Mouse (Mus musculus) thymus, adult 2 months (tissue): ENCODE measurements around the gene Sorbs1. TPM values are rescaled to one million over a fixed set of nuclear protein-coding genes. Genes with fewer than 3 reads are reported as not detected.

Experiments
- DNase-seq: peaks from one replicate; pipeline ENCODE4 v3.0.0; 2021
- H3K27ac ChIP-seq: fragments of 200-500 bp; 2 replicates; pipeline ENCODE4 v1.5.1; 2012; ENCODE audit warnings: low read length, control low read depth; ENCODE audit not compliant: control insufficient read depth, insufficient read depth
- H3K27me3 ChIP-seq: fragments of 200-500 bp; 2 replicates; pipeline ENCODE4 v1.6.1; 2012; ENCODE audit warnings: mild to moderate bottlenecking, low read length, moderate library complexity, mixed read lengths; ENCODE audit not compliant: control insufficient read depth, insufficient read depth
- H3K36me3 ChIP-seq: fragments of 200-500 bp; 2 replicates; pipeline ENCODE4 v1.6.1; 2012; ENCODE audit warnings: mild to moderate bottlenecking, low read length, moderate library complexity; ENCODE audit not compliant: control insufficient read depth, insufficient read depth
- H3K4me1 ChIP-seq: fragments of 200-500 bp; replicated peaks from 2 replicates; pipeline ENCODE4 v1.6.1; 2012; ENCODE audit warnings: low read length; ENCODE audit not compliant: control insufficient read depth, insufficient read depth
- H3K4me3 ChIP-seq: fragments of 200-500 bp; 2 replicates; pipeline ENCODE4 v1.5.1; 2012; ENCODE audit warnings: mild to moderate bottlenecking, low read length, control low read depth, moderate library complexity; ENCODE audit not compliant: control insufficient read depth, insufficient read depth
- CTCF ChIP-seq: fragments of 200-500 bp; IDR thresholded peaks from 2 replicates; pipeline ENCODE4 v1.5.1; 2012; ENCODE audit warnings: mild to moderate bottlenecking, control low read depth, low read length, moderate library complexity, borderline replicate concordance; ENCODE audit not compliant: control insufficient read depth, poor library complexity, insufficient read depth; ENCODE audit errors: extremely low read depth
- POLR2A ChIP-seq: fragments of 200-500 bp; IDR thresholded peaks from 2 replicates; pipeline ENCODE4 v1.6.1; 2012; ENCODE audit warnings: mild to moderate bottlenecking, low read length, control low read depth, moderate library complexity; ENCODE audit not compliant: control insufficient read depth, poor library complexity, insufficient read depth; ENCODE audit errors: extremely low read depth
- WGBS: fragments of 180-500 bp; shearing (Covaris S2); methylation state at CpG from one replicate; pipeline ENCODE4 v1.1.7; 2018; 5-methylcytosine and 5-hydroxymethylcytosine counted together
- polyA plus RNA-seq: library from polyadenylated mRNA; depleted of rRNA; stranded (reverse); fragments of >200 nt; gene quantifications from 2 replicates; pipeline ENCODE4 v1.2.3, GENCODE M21; 2012

Gene Sorbs1
- polyA plus RNA-seq, 1 experiment: 14.0 TPM

- TF ChIP-seq CTCF (no peak), POLR2A (no peak)
- Histone ChIP-seq H3K4me1 (0 out of 2 replicates have a peak, but pooled peaks cover 8% of the 10 kb centered on the region), H3K27ac (no peak overlapping the region), H3K36me3 (no peaks in the 10 kb centered on the region), H3K4me3 (no peak overlapping the region), H3K27me3 (no peaks in the 10 kb centered on the region)
- no peak for DNase-seq
- 92% methylated on average over 6 of the region's 6 CpGs for WGBS
Measured at GRCm38 (mm10) chr19:40498162-40498725, 15.3 kb downstream of the Sorbs1 start.

GRCm38 (mm10) chr19:40496509-40497267, 16.9 kb downstream of the Sorbs1 start:
- 77% methylated on average over 11 of the region's 11 CpGs for WGBS

GRCm38 (mm10) chr19:40496071-40496470, 17.5 kb downstream of the Sorbs1 start:
- Histone ChIP-seq H3K36me3 (no peaks in the 10 kb centered on the region), H3K27me3 (no peaks in the 10 kb centered on the region), H3K4me3 (no peak overlapping the region), H3K27ac (no peak overlapping the region), H3K4me1 (0 out of 2 replicates have a peak, but pooled peaks cover 8% of the 10 kb centered on the region)
- TF ChIP-seq POLR2A (no peak), CTCF (no peak)
- 49% methylated on average over 4 of the region's 4 CpGs for WGBS
- DNase-seq: no peak

More at GRCm38 (mm10) chr19:40496509-40497267, 16.9 kb downstream of the Sorbs1 start:
- no peak overlapping the region for H3K4me3 ChIP-seq
- H3K4me1 ChIP-seq: 0 out of 2 replicates have a peak, but pooled peaks cover 8% of the 10 kb centered on the region
- no peak overlapping the region for H3K27ac ChIP-seq
- TF ChIP-seq CTCF (no peak), POLR2A (no peak)
- H3K27me3 ChIP-seq: no peaks in the 10 kb centered on the region
- no peak for DNase-seq
- H3K36me3 ChIP-seq: no peaks in the 10 kb centered on the region

GRCm38 (mm10) chr19:40492902-40493301, 20.7 kb downstream of the Sorbs1 start:
- no peak overlapping the region for H3K4me3 ChIP-seq
- H3K36me3 ChIP-seq: no peaks in the 10 kb centered on the region
- H3K27ac ChIP-seq: no peak overlapping the region
- DNase-seq: no peak
- TF ChIP-seq POLR2A (no peak), CTCF (no peak)
- 88% methylated on average over 9 of the region's 9 CpGs for WGBS
- H3K27me3 ChIP-seq: no peaks in the 10 kb centered on the region
- 0 out of 2 replicates have a peak, but pooled peaks cover 8% of the 10 kb centered on the region for H3K4me1 ChIP-seq

GRCm38 (mm10) chr19:40491442-40491841, 22.1 kb downstream of the Sorbs1 start:
- Histone ChIP-seq H3K27me3 (no peaks in the 10 kb centered on the region), H3K4me1 (0 out of 2 replicates have a peak, but pooled peaks cover 4% of the 10 kb centered on the region), H3K36me3 (no peaks in the 10 kb centered on the region), H3K27ac (no peak overlapping the region), H3K4me3 (no peak overlapping the region)
- 94% methylated on average over 2 of the region's 2 CpGs for WGBS
- no peak for DNase-seq
- TF ChIP-seq POLR2A (no peak), CTCF (no peak)

- Histone ChIP-seq H3K36me3 (no peaks in the 10 kb centered on the region), H3K4me3 (no peak overlapping the region), H3K27me3 (no peaks in the 10 kb centered on the region), H3K27ac (no peak overlapping the region), H3K4me1 (no peaks in the 10 kb centered on the region)
- TF ChIP-seq POLR2A (no peak), CTCF (no peak)
- WGBS: 60% methylated on average over 8 of the region's 8 CpGs
- DNase-seq: no peak
Measured at GRCm38 (mm10) chr19:40490765-40491164, 22.8 kb downstream of the Sorbs1 start.
